Mouse (Mus musculus) CD4-positive, CD25-positive, alpha-beta regulatory T cell (primary cell): Measurements from ENCODE around the gene Ddx21. TPM values are rescaled to one million over a fixed set of nuclear protein-coding genes. Genes with fewer than 3 reads are reported as not detected.

ENCODE experiments used
- polyA plus RNA-seq: library from polyadenylated mRNA; unstranded; fragments of 100-300 nt; shearing (Covaris generic); gene quantifications from one replicate; pipeline ENCODE4 v1.2.1, GENCODE M21; 2017

The Ddx21 gene
- polyA plus RNA-seq, result 40.4 TPM

DNA sequence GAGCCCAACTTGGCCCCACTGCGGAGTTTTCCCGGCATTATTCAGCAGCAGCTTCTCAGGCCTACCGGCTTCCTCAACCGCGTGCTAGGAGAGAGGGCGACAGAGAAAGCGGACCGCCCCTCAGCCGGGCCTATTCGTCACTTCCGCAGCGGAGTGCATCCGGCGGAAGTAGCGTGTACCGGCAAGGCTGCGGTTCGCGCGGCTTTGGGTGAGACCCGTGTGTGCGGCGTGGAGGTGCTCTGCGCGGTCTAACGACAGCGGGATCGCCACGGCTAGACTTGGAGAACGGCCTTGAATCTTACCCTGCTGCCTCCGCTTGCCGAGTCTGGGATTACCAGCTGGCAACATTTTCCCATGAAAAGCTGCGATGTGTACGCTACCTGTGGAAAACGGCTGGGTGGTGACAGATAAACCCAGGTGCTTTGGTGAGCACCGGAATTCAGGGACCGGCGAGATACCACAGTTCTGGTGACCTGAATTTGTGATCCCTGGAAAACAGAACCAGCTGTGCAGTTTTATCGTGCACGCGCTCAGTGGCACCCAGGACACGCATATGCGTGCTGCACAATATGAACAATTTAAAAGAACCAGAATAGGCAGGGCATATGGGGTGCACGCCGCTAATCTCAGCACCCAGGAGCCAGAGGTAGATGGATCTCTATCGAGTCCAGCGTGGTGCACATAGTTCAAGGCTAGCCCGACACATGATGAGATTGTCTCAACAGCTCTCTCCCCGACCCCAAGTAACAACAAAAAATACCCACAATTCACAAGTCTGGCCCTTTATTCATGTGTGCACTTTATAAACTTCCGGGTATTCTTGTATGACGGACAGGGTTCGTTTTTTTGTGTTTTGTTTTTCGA lies at the start of gene Ddx21:
Gene Ddx21, minus strand, starts transcription at position 105 of the 864 bp plus-strand sequence.

DNA sequence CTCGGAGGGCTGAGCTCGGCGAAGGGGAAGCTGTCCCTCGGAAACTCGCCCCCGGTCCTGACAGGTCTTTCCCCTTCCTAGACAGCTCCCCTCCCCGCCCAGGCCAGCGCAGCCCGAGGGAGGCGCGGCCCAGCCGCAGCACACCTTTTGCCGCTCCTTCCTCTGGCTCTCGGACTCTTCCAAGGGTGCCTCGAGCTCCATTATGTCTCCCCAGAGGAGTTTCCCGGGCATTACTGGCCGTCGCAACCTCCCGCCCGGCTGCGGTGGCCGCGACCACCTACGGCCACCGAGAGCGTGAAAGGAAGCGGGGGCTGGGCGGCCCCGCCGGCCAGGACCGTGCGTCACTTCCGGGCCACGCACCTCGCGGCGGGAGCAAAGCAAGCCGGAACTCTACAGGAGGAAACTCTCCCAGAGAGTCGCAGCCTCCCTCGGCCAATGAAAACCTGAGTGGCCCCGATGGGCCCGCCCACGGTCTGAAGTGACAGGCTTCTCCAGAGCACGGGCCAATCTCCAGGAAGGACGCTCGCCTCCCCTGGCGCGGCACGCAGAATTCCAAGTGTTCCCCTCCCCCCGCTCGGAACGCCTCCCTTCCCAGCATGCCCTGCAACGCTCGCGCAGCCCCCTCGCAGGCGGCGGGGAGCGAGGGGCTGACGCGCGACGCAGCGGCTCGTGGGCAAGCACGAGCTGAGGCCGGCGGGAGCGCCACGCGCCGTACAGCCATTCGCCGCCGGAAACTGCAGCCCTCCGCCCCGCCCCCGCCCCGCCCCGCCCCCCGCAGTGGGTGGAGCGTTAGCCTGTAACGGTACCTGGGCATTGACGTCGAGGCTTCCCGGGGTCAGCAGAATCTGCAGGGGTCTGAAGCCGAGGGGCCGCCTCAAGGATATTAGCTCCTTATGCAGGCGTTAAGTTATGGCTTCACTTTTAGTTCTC lies 49.1 kb upstream of the Ddx21 start, which contains the start of gene Ddx50:
Gene Ddx50, minus strand, starts transcription at position 338 of the 930 bp plus-strand sequence.

DNA sequence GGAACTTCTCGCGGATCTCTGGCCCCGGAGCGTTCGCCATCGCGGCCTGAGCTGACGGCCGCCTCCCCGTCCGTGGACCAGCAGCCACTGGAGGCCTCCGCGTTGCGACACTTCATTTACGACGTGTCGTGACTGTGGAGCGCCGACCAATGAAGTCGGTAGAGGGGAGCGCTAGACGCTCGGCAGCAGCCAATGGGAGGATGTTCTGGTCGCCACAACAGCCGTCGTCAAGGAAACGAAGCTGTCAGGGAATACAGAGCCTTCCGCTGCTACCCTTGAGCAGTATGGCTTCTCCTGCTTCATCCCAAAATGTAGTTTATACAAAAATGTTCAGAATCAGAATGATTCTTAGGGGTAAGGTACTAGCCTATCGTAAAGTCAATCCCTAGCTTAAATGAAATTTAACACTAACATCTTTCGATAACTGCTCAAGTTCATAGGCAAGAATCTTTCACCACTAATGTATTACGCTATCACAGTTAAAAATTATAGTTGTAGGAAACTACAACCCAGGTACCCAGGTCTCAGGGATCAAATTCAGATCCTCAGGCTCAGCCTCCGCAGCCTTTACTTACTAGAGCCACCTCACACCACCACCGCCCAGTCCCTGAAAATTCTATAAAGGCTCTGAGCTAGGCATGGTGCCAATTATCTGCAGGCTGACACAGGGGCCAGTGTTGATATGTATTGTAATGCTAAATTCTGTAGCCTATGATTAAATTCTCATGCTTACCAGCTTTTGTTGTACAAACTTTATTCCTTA lies 23.6 kb downstream of the Ddx21 start, which contains the start of gene Kif1bp:
Gene Kif1bp, minus strand, starts transcription at position 120 of the 763 bp plus-strand sequence.

Other genes with a start within 250 kb of the Ddx21 start
- 109 TPM for gene Hk1, start 222.4 kb downstream of the Ddx21 start, polyA plus RNA-seq
- not detected for gene Hkdc1, start 179.8 kb downstream of the Ddx21 start, polyA plus RNA-seq
- gene 4930507D05Rik, start 152.8 kb downstream of the Ddx21 start, polyA plus RNA-seq, result 0.17 TPM
- gene Supv3l1, start 152.5 kb downstream of the Ddx21 start, polyA plus RNA-seq, result 27.3 TPM
- gene Vps26a, start 115.5 kb downstream of the Ddx21 start, polyA plus RNA-seq, result 68.4 TPM
- gene Srgn, start 74.8 kb downstream of the Ddx21 start, polyA plus RNA-seq, result 876 TPM
- gene Kif1bp, start 23.8 kb downstream of the Ddx21 start, polyA plus RNA-seq, result 33.5 TPM
- 150 TPM for gene Ddx50, start 48.9 kb upstream of the Ddx21 start, polyA plus RNA-seq
- 1.3 TPM for gene Stox1, start 123.8 kb upstream of the Ddx21 start, polyA plus RNA-seq
- 126 TPM for gene Ccar1, start 190.0 kb upstream of the Ddx21 start, polyA plus RNA-seq